Mouse (Mus musculus) hindbrain, embryonic 10.5 days (tissue): ENCODE measurements at regions not wholly inside any gene's neighbourhood (a gene's known extent, or its start where the extent isn't known, plus 50 kb on each side); places are given as distances from the start of the nearest gene placed in this dataset.
"Not testable (repeated sequence)": the region's sequence is repeated elsewhere in the genome, so short reads cannot be mapped to it uniquely, and the experiment has no call there.

ENCODE experiments used
- DNase-seq: peaks from one replicate; pipeline ENCODE4 v3.0.0-alpha.2; 2017; ENCODE audit warnings: low spot score
- H3K27ac ChIP-seq: fragments of 300-500 bp; sonication (generic); 2 replicates; pipeline ENCODE4 v1.5.1; 2016; ENCODE audit warnings: mild to moderate bottlenecking, moderate library complexity
- H3K27me3 ChIP-seq: fragments of 300-500 bp; sonication (generic); 2 replicates; pipeline ENCODE4 v1.6.1; 2016; ENCODE audit warnings: mild to moderate bottlenecking; ENCODE audit not compliant: poor library complexity, insufficient read depth, severe bottlenecking
- H3K36me3 ChIP-seq: fragments of 300-500 bp; sonication (generic); 2 replicates; pipeline ENCODE4 v1.6.1; 2016; ENCODE audit warnings: mild to moderate bottlenecking, moderate library complexity
- H3K4me1 ChIP-seq: fragments of 300-500 bp; sonication (generic); replicated peaks from 2 replicates; pipeline ENCODE4 v1.6.1; 2016; ENCODE audit warnings: mild to moderate bottlenecking
- H3K4me3 ChIP-seq: fragments of 300-500 bp; sonication (generic); 2 replicates; pipeline ENCODE4 v1.5.1; 2016; ENCODE audit warnings: mild to moderate bottlenecking, moderate library complexity
- H3K9me3 ChIP-seq: fragments of 300-500 bp; sonication (generic); 2 replicates; pipeline ENCODE4 v1.6.1; 2016; ENCODE audit warnings: mild to moderate bottlenecking, moderate library complexity
- WGBS: fragments of 180-500 bp; shearing (Covaris S2); methylation state at CpG from one replicate; pipeline ENCODE4 v1.1.7; 2016; 5-methylcytosine and 5-hydroxymethylcytosine counted together

DNA sequence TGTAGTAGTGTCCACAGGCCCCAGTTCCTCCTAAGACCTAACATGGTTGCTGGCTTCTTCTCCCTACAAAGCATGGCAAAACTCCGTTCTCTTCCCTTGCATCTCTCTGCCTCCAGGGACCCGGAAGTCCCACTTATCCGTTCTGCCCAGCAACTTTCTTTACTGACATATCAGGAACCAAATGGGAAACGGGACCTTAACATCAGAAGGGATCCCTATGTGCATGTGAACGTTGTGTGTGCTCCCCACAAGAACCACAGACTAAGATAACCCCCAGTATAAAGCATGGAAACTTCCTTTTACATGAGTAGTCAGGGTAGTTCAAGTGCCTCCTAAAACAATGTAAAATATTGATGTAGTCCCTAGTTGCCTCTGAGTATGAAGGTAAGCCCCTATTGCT, 61.6 kb downstream of the Zxdb start:
- Histone ChIP-seq H3K4me3 (no peak overlapping the region), H3K4me1 (no peaks in the 10 kb centered on the region), H3K27ac (no peak overlapping the region), H3K9me3 (peaks cover 2% of the 10 kb centered on the region; the same call in 1 of the 2 replicates), H3K27me3 (no peaks in the 10 kb centered on the region), H3K36me3 (no peaks in the 10 kb centered on the region)
- WGBS: 74% methylated on average over 5 of the region's 5 CpGs
- DNase-seq: no peak

- 91% methylated on average over 3 of the region's 3 CpGs for WGBS
- no peak for DNase-seq
- peaks cover 2% of the 10 kb centered on the region; the same call in 1 of the 2 replicates for H3K9me3 ChIP-seq
These were observed 64.1 kb downstream of the Zxdb start for GRCm38 (mm10) chrX:94788331-94788920.

GRCm38 (mm10) chrX:94796845-94797244, 72.5 kb downstream of the Zxdb start:
- H3K4me1 ChIP-seq, DNase-seq, H3K9me3 ChIP-seq, H3K27me3 ChIP-seq, H3K36me3 ChIP-seq, H3K4me3 ChIP-seq, H3K27ac ChIP-seq: not testable (repeated sequence)
- no CpG with 5 or more reads among the region's 37 CpGs for WGBS

More at GRCm38 (mm10) chrX:94788331-94788920, 64.1 kb downstream of the Zxdb start:
- H3K27ac ChIP-seq: no peak overlapping the region
- no peaks in the 10 kb centered on the region for H3K36me3 ChIP-seq
- no peaks in the 10 kb centered on the region for H3K27me3 ChIP-seq
- no peaks in the 10 kb centered on the region for H3K4me1 ChIP-seq
- no peak overlapping the region for H3K4me3 ChIP-seq

DNA sequence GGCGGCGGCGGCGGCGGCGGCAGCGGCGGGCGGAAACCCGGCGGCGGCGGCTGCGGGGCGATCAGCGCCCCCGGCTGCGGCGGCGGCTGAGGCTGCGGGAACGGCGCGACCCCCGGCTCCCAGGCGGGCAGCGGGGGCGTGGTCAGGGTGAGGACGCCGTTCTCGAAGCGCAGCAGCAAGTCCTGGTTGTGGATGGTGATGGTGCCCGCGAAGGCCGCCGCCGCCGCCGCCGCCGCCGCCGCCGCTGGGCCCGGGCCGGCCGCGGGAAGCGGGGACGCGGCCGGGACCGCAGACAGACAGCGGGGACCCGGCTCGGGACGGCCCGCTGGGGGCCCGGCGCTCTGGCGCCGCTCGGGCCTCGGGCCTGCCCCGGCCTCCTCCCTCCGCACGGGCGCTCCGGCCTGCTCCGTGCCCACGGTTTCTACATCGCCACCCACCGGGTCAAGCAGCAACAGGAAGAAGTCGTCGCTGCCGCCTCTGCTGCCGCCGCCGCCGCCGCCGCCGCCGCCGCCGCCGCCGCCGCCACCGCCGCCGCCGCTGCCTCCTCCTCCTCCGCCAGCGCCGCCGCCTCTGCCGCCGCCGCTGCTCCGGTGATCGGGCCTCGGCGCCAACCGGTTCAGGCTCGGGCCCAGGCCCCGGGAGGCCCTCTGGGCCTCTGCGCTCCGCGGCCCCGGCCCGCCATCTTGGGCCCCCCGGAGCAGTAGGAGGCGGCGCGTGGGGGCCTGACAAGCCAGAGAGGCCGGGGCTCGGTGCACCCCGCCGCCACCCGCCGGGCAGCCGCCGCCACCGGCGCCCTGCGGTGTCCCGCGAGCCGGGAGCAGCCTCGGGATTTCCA, 73.2 kb downstream of the Zxdb start:
- not testable (repeated sequence) for H3K9me3 ChIP-seq, H3K27ac ChIP-seq, H3K27me3 ChIP-seq, H3K4me3 ChIP-seq, H3K36me3 ChIP-seq, H3K4me1 ChIP-seq, DNase-seq
- no CpG with 5 or more reads among the region's 131 CpGs for WGBS

GRCm38 (mm10) chrX:94798183-94798619, 73.8 kb downstream of the Zxdb start:
- H3K9me3 ChIP-seq, H3K4me1 ChIP-seq, H3K4me3 ChIP-seq, DNase-seq, H3K27me3 ChIP-seq, H3K27ac ChIP-seq, H3K36me3 ChIP-seq: not testable (repeated sequence)
- no CpG with 5 or more reads among the region's 22 CpGs for WGBS

- H3K27ac ChIP-seq, H3K4me1 ChIP-seq, H3K9me3 ChIP-seq, H3K27me3 ChIP-seq, H3K36me3 ChIP-seq, DNase-seq, H3K4me3 ChIP-seq: not testable (repeated sequence)
- WGBS: no CpG with 5 or more reads among the region's 3 CpGs
These were observed 88.4 kb downstream of the Zxdb start for GRCm38 (mm10) chrX:94812760-94813159.

- H3K4me1 ChIP-seq, H3K27me3 ChIP-seq, H3K36me3 ChIP-seq, H3K4me3 ChIP-seq, H3K27ac ChIP-seq, H3K9me3 ChIP-seq, DNase-seq: not testable (repeated sequence)
- WGBS: 95% methylated on average over 6 of the region's 6 CpGs
These were observed 103.2 kb downstream of the Zxdb start for GRCm38 (mm10) chrX:94827524-94827923.

- not testable (repeated sequence) for H3K4me1 ChIP-seq, H3K27me3 ChIP-seq, DNase-seq, H3K4me3 ChIP-seq, H3K9me3 ChIP-seq, H3K27ac ChIP-seq, H3K36me3 ChIP-seq
- whole genome bisulfite sequencing: 37% methylated on average over 2 of the region's 2 CpGs
These were observed 119.9 kb downstream of the Zxdb start for GRCm38 (mm10) chrX:94844110-94844779.

DNA sequence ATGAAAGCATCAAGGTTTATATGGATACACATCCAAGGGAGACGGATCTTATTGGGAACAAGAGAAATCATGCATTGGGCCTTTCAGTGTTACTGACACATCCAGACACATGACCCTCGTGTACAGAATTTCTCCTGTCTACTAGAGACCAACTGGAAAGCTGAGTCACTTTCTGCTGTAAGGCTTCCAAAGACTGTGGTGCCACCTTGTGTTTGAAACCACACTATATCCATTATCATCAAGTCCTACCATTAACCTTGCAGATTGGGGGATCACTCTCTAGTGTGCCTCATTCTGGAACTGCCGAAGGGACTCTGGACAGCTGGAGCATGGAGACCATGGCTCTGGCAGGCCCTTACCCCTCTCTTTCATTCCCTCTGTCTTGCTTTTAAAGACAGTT, 125.2 kb downstream of the Zxdb start:
- WGBS: 100% methylated on average over 1 of the region's 3 CpGs

GRCm38 (mm10) chrX:94857501-94857900, 133.1 kb downstream of the Zxdb start:
- no peaks in the 10 kb centered on the region for H3K4me1 ChIP-seq
- DNase-seq: no peak
- no peaks in the 10 kb centered on the region for H3K36me3 ChIP-seq
- peaks cover 3% of the 10 kb centered on the region; the same call in 1 of the 2 replicates for H3K27me3 ChIP-seq
- WGBS: 66% methylated on average over 1 of the region's 1 CpGs
- H3K4me3 ChIP-seq: no peak overlapping the region
- no peak overlapping the region for H3K27ac ChIP-seq
- H3K9me3 ChIP-seq: no peaks in the 10 kb centered on the region

More for the DNA sequence above, 125.2 kb downstream of the Zxdb start:
- not testable (repeated sequence) for H3K27me3 ChIP-seq, H3K4me3 ChIP-seq, H3K9me3 ChIP-seq, H3K4me1 ChIP-seq, H3K27ac ChIP-seq, H3K36me3 ChIP-seq, DNase-seq

GRCm38 (mm10) chrX:94857954-94858353, 133.6 kb downstream of the Zxdb start:
- no peak for DNase-seq
- no peaks in the 10 kb centered on the region for H3K4me1 ChIP-seq
- H3K27ac ChIP-seq: no peak overlapping the region
- H3K36me3 ChIP-seq: no peaks in the 10 kb centered on the region
- WGBS: 80% methylated on average over 4 of the region's 4 CpGs
- H3K9me3 ChIP-seq: no peaks in the 10 kb centered on the region
- peaks cover 3% of the 10 kb centered on the region; the same call in 1 of the 2 replicates for H3K27me3 ChIP-seq
- H3K4me3 ChIP-seq: no peak overlapping the region

DNA sequence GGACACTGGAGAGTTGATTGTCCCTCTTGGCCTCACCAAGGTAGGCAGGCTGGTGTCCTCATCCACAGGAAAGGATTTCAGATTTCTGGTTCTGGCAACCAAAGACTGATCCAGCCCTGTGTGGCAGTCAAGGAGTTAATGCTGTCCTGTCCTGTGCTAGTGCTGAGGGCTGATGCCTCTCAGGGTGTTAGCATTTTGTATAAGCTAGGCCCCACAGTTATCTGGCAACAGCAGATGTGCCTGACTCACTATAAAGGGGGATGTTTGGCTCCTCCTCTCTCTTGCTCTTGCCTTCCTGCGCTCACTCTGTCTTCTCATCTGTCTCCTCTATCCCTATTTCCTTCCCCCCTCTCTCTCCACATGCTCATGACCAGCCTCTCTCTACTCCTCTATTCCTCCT, 138.8 kb downstream of the Zxdb start:
- Histone ChIP-seq H3K27me3 (no peaks in the 10 kb centered on the region), H3K4me1 (peaks cover 3% of the 10 kb centered on the region; the same call in 1 of the 2 replicates), H3K27ac (no peak overlapping the region), H3K36me3 (no peaks in the 10 kb centered on the region), H3K9me3 (no peaks in the 10 kb centered on the region), H3K4me3 (no peak overlapping the region)
- 60% methylated on average over 1 of the region's 1 CpGs for WGBS
- no peak for DNase-seq
